Comparison of ENCODE assay signal across 8 mouse cellular contexts in genomic region chr10:43577299-43577996, GRCm38 (mm10). TPM values are rescaled to one million over a fixed set of nuclear protein-coding genes. Genes with fewer than 3 reads are reported as not detected.
DNase-seq lines count a peak whose midpoint lies in the region; ATAC-seq and TF ChIP-seq lines count a peak whose summit lies in the region.

No protein-coding gene starts in this region.

- peaks cover 3% of the 10 kb centered on the region; the same call in 1 of the 2 replicates for H3K36me3 ChIP-seq in heart, embryonic 10.5 days
- H3K36me3 ChIP-seq in intestine, embryonic 14.5 days (ENCODE audit: control insufficient read depth, insufficient read depth, low read length) = peaks cover 7% of the 10 kb centered on the region
- H3K36me3 ChIP-seq in liver, postnatal 0 days (replicated peaks; ENCODE audit: insufficient read depth, low read length) = peaks cover 12% of the 10 kb centered on the region
- peaks cover 8% of the 10 kb centered on the region for H3K36me3 ChIP-seq in neural tube, embryonic 13.5 days

- 18% methylated on average over 19 of the region's 19 CpGs for WGBS in heart, embryonic 10.5 days
- WGBS in intestine, embryonic 14.5 days = 20% methylated on average over 19 of the region's 19 CpGs
- WGBS in liver, postnatal 0 days (ENCODE audit: insufficient replicate concordance) = 17% methylated on average over 19 of the region's 19 CpGs
- 13% methylated on average over 19 of the region's 19 CpGs for WGBS in neural tube, embryonic 13.5 days

- TF ChIP-seq CTCF in liver, postnatal 0 days (IDR thresholded peaks at IDR 0.05; ENCODE audit: low read depth) = peak; percentile 39

- no peaks in the 10 kb centered on the region for H3K27me3 ChIP-seq in heart, embryonic 10.5 days (ENCODE audit: insufficient read depth, poor library complexity, severe bottlenecking)
- no peaks in the 10 kb centered on the region for H3K27me3 ChIP-seq in intestine, embryonic 14.5 days (replicated peaks; ENCODE audit: control insufficient read depth, insufficient read depth, low read length)
- H3K27me3 ChIP-seq in liver, postnatal 0 days (ENCODE audit: insufficient read depth, low read length) = no peaks in the 10 kb centered on the region
- H3K27me3 ChIP-seq in neural tube, embryonic 13.5 days = 0 out of 2 replicates have a peak, but pooled peaks cover 5% of the 10 kb centered on the region

- H3K27ac ChIP-seq in heart, embryonic 10.5 days = peak overlapping the region; percentile 94
- peak overlapping the region; percentile 95 for H3K27ac ChIP-seq in intestine, embryonic 14.5 days (ENCODE audit: low read depth)
- H3K27ac ChIP-seq in liver, postnatal 0 days (ENCODE audit: low read depth) = peak overlapping the region; percentile 98
- H3K27ac ChIP-seq in neural tube, embryonic 13.5 days (replicated peaks) = no peak overlapping the region

- peaks cover 6% of the 10 kb centered on the region; the same call in 1 of the 2 replicates for H3K4me1 ChIP-seq in heart, embryonic 10.5 days
- H3K4me1 ChIP-seq in intestine, embryonic 14.5 days (replicated peaks; ENCODE audit: control insufficient read depth, insufficient read depth, low read length) = 0 out of 2 replicates have a peak, but pooled peaks cover 6% of the 10 kb centered on the region
- H3K4me1 ChIP-seq in liver, postnatal 0 days (ENCODE audit: insufficient read depth) = peaks cover 21% of the 10 kb centered on the region
- H3K4me1 ChIP-seq in neural tube, embryonic 13.5 days (replicated peaks) = peaks cover 28% of the 10 kb centered on the region

- no peaks in the 10 kb centered on the region for H3K9me3 ChIP-seq in heart, embryonic 10.5 days
- no peaks in the 10 kb centered on the region for H3K9me3 ChIP-seq in intestine, embryonic 14.5 days (ENCODE audit: control insufficient read depth, low read length)
- no peaks in the 10 kb centered on the region for H3K9me3 ChIP-seq in liver, postnatal 0 days (ENCODE audit: low read length)
- H3K9me3 ChIP-seq in neural tube, embryonic 13.5 days = no peaks in the 10 kb centered on the region

- H3K4me2 ChIP-seq in intestine, embryonic 14.5 days (ENCODE audit: low read length) = peak overlapping the region; percentile 75
- peak overlapping the region; percentile 96 for H3K4me2 ChIP-seq in liver, postnatal 0 days (ENCODE audit: low read depth, low read length)
- H3K4me2 ChIP-seq in neural tube, embryonic 13.5 days = peak overlapping the region; percentile 72

- peak; percentile 83 for DNase-seq in heart, embryonic 10.5 days (ENCODE audit: low spot score)
- DNase-seq in heart, adult 9 months (ENCODE audit: low spot score in 2 of 2) = no peak
- DNase-seq in embryo, embryonic 9.5 days (ENCODE audit: extremely low spot score) = peak; percentile 64
- DNase-seq in intestine, embryonic 14.5 days (ENCODE audit: low spot score) = peak; percentile 78
- DNase-seq in liver, postnatal 0 days = peak; percentile 67
- no peak for DNase-seq in T-cell, adult 2 months (ENCODE audit: low spot score)
- no peak for DNase-seq in layer of hippocampus, postnatal 14 days (ENCODE audit: low spot score in 2 of 2)

- TF ChIP-seq EP300 in liver, postnatal 0 days (IDR thresholded peaks at IDR 0.05; ENCODE audit: low read depth) = no peak

- peak overlapping the region; percentile 87 for H3K9ac ChIP-seq in intestine, embryonic 14.5 days (ENCODE audit: low read length)
- H3K9ac ChIP-seq in liver, postnatal 0 days (replicated peaks) = peak overlapping the region; percentile 81
- H3K9ac ChIP-seq in neural tube, embryonic 13.5 days = peak overlapping the region; percentile 41; the same call in 1 of the 2 replicates

- ATAC-seq in intestine, embryonic 14.5 days (replicated peaks; ENCODE audit: low FRiP score, low TSS enrichment, low read depth) = no peak
- ATAC-seq in liver, postnatal 0 days = no peak
- ATAC-seq in neural tube, embryonic 13.5 days (ENCODE audit: low read depth) = no peak

- H3K4me3 ChIP-seq in heart, embryonic 10.5 days = peak overlapping the region; percentile 80
- H3K4me3 ChIP-seq in intestine, embryonic 14.5 days (ENCODE audit: low read depth, low read length) = peak overlapping the region; percentile 57
- H3K4me3 ChIP-seq in liver, postnatal 0 days (ENCODE audit: low read depth, low read length) = peak overlapping the region; percentile 90
- H3K4me3 ChIP-seq in neural tube, embryonic 13.5 days = peak overlapping the region; percentile 67

RNA-seq across cellular contexts. Expression of gene Cd24a, which starts 0.6 kb away (rescaled TPM):
- 108 and 192 TPM in 2 replicates for polyA plus RNA-seq in heart, embryonic 10.5 days (2016; fragmentation: Nextera tagmentation; extraction: Ambion mirVana)
- polyA plus RNA-seq in intestine, embryonic 14.5 days (2014; fragmentation: Nextera tagmentation; extraction: Ambion mirVana) = 254 and 287 TPM in 2 replicates
- polyA plus RNA-seq in liver, postnatal 0 days (2015; fragmentation: Nextera tagmentation; extraction: Ambion mirVana) = 449 and 461 TPM in 2 replicates
- polyA plus RNA-seq in neural tube, embryonic 13.5 days (2015; fragmentation: Nextera tagmentation; extraction: Ambion mirVana) = 1,087 and 1,092 TPM in 2 replicates
- 10 to 100 TPM; 31.0 to 42.0 TPM for total RNA-seq in layer of hippocampus, postnatal 14 days (2021)

RNA-seq across cellular contexts. Expression of gene 1700021F05Rik, which starts 36.7 kb away (rescaled TPM):
- polyA plus RNA-seq in heart, embryonic 10.5 days (2016; fragmentation: Nextera tagmentation; extraction: Ambion mirVana) = 90.1 and 96.5 TPM in 2 replicates
- 61.4 and 65.9 TPM in 2 replicates for polyA plus RNA-seq in intestine, embryonic 14.5 days (2014; fragmentation: Nextera tagmentation; extraction: Ambion mirVana)
- 31.2 and 32.5 TPM in 2 replicates for polyA plus RNA-seq in liver, postnatal 0 days (2015; fragmentation: Nextera tagmentation; extraction: Ambion mirVana)
- polyA plus RNA-seq in neural tube, embryonic 13.5 days (2015; fragmentation: Nextera tagmentation; extraction: Ambion mirVana) = 63.9 and 64.8 TPM in 2 replicates
- total RNA-seq in layer of hippocampus, postnatal 14 days (2021) = 10 to 100 TPM; 49.0 to 49.1 TPM

RNA-seq across cellular contexts. Expression of gene Gm9803, which starts 53.6 kb away (rescaled TPM):
- polyA plus RNA-seq in heart, embryonic 10.5 days (2016; fragmentation: Nextera tagmentation; extraction: Ambion mirVana) = 15.2 and 15.9 TPM in 2 replicates
- 7.8 and 19.0 TPM in 2 replicates for polyA plus RNA-seq in intestine, embryonic 14.5 days (2014; fragmentation: Nextera tagmentation; extraction: Ambion mirVana)
- 7.8 and 8.7 TPM in 2 replicates for polyA plus RNA-seq in liver, postnatal 0 days (2015; fragmentation: Nextera tagmentation; extraction: Ambion mirVana)
- polyA plus RNA-seq in neural tube, embryonic 13.5 days (2015; fragmentation: Nextera tagmentation; extraction: Ambion mirVana) = 24.5 and 38.8 TPM in 2 replicates
- total RNA-seq in layer of hippocampus, postnatal 14 days (2021) = 10 to 100 TPM in 1 of 2 experiments, not detected in 1; 10.7 TPM

Comparison
In these comparisons a context has a peak if more than half of its experiments do, and no peak if none do; other contexts are left out.
1. DNase-seq: peak in heart, embryonic 10.5 days (single experiment), embryo, embryonic 9.5 days (single experiment), intestine, embryonic 14.5 days (single experiment) and liver, postnatal 0 days (single experiment); none in heart, adult 9 months (0 of 2), T-cell, adult 2 months (single experiment) and layer of hippocampus, postnatal 14 days (0 of 2).
2. Peak in every context shown above with its lines, with median percentiles within 50 percentile points of each other: H3K4me3 ChIP-seq, H3K4me2 ChIP-seq and H3K9ac ChIP-seq.